Mouse (Mus musculus) spleen, postnatal 10 days (tissue): ENCODE data around the gene Igsf6.

ENCODE experiments used
- DNase-seq, 2 experiments: peaks; one replicate each; pipeline ENCODE4 v3.0.0; 2021 to 2022; ENCODE audit warnings: low spot score in 2 of 2

The Igsf6 gene

GRCm38 (mm10) chr7:121074281-121074680 is at the start of gene Igsf6:
Igsf6 (minus strand) TSS chr7:121074572.
- DNase-seq, result no peak

GRCm38 (mm10) chr7:121120143-121120818 is 45.9 kb upstream of the Igsf6 start:
- DNase-seq, result peak; percentile 74 to 85

DNA sequence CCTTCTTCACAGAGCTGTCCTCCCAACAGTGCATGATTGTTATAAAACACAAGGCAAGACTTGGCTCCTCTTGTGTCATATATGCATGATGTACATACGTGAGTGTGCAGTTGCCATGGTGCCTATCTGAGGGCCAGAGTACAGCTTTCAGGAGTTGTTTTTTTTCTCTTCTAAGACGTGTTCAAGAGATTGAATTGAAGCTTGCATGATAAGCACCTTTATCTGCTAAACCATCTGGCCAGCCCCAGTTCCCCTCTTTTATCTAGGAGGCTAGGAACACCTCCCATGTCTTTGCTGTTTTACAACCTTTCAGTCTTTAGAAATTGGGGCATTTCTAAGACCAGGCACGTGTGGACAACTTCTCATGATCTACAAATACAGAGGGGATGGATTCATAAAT is 37.4 kb upstream of the Igsf6 start:
- no peak for DNase-seq

- DNase-seq, result no peak
Measured at GRCm38 (mm10) chr7:121111321-121111720, 36.9 kb upstream of the Igsf6 start.

DNA sequence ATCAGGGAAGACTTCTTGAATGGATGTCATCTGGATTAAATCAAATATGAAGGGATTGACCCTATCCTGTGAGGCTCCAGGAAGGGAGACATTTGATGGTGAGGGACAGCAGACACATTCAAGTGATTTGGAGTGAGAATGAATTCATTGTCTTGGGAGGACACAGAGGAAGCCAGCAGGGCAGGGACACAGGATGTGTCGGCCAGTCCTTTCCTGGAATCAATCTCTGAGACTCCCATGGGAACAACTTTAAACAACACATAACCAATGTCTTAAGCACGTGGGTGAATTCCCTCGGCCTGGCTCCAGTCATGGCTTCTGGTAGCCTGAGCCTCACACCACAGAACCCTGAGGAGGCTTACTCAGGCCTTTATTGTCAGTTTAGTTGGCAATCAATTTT is 33.5 kb upstream of the Igsf6 start:
- DNase-seq, result no peak

DNA sequence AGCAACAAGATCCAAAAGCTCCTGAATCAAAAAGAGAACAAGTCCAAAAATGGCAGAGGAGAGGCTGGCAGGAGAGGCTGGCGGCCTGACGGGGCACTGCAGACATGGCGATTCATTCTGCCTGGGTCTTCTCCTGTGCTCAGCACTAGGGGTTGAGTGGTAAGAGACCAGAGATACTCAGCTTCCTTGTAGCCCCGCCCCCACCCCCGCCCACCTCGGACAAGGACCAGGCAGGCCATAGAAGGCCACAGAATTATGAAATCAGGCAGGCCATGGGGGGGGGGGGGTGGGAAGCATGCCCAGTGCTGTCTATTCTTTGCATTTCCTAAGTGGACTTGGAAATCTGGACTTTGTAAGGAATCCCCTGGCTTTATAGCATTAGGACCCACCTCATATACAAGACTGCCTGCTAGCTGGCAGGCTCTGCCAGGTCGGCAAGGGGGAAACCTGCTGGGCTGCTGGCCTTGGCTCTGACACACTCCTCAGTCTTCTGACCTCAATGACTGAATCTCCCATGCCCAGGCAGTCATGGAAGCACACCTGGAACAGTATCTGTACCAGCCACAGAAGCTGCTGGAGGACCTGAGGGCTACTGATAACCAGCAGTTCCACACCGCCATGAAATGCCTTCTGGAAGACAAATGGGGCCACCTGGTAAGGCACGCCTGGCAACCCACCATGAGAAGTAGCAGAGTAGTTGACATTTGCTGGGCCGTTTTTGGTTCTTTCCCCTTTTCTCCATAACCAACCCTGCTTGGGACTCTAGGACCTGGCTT is 24.4 kb upstream of the Igsf6 start:
- no peak for DNase-seq

DNA sequence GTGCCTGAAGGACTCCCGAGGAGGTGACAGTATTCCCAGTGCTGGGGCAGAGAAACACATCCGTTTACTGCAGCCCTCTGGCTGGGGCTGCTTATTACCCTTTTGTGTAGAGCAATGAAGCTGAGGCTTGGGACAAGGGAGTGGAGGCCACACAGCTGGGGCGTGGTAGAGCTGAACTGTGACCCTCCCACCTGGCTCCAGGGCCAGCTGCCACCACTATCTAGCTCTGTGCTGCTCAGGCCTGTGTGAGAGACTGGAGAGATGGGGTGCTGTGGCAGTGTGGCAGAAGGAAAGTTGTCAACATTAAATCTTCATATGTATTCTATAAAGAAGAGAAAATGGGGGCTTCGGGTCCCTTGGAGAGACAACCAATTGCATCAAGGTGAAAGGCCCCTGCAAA is 18.7 kb upstream of the Igsf6 start:
- no peak for DNase-seq

- DNase-seq, result no peak
Measured at GRCm38 (mm10) chr7:121090748-121091147, 16.4 kb upstream of the Igsf6 start.

GRCm38 (mm10) chr7:121088745-121089144 is 14.4 kb upstream of the Igsf6 start:
- peak in 1 of 2 experiments; percentile 34 for DNase-seq

DNA sequence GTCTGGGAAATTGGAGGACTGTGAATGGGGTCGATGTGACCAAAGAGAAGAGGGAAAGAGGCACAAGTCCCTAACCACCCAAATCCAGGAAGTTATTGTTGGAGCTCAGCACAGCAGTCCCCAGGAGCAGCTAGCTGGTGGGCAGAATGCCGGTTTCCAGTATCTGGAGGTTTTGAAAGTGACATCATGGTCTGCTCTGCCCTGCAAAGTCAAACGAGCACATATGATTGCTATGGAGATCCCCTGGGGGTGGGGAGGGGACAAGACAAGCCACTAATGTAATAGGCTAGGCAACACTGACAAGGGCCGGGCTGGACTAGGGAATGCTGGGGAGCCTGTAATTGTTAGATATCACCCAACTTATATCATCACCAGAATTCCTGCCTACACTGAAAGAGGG is 11.1 kb upstream of the Igsf6 start:
- no peak for DNase-seq

GRCm38 (mm10) chr7:121084840-121085453 is 10.6 kb upstream of the Igsf6 start:
- DNase-seq, result no peak

DNA sequence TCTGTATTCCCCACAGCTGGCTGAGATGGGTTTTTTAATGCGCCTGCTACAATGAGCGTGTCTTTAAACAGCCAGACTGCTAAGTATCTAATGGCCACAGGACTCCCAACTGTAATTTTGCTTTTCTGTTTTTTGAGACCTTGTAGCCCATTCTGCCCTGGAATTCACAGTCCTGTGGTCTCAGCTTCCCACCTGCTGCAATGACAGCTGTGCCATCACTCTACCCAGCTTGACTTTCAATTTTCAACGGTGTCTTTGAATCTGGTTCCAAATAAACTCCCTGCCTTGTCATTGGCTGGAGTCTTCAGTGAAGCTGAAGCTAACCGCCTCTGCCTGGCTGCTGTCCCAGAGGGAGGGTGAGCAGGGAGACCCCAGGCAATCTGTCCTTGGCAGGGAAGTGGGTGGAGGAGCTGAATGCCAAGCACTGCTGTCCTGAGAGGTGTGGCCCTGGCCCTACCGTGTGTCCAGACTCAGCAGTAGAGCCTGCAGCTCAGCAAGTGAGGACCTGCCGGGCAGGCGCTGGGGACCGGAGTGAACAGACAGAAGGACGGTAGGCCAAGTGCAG is 8.7 kb upstream of the Igsf6 start:
- no peak for DNase-seq

DNA sequence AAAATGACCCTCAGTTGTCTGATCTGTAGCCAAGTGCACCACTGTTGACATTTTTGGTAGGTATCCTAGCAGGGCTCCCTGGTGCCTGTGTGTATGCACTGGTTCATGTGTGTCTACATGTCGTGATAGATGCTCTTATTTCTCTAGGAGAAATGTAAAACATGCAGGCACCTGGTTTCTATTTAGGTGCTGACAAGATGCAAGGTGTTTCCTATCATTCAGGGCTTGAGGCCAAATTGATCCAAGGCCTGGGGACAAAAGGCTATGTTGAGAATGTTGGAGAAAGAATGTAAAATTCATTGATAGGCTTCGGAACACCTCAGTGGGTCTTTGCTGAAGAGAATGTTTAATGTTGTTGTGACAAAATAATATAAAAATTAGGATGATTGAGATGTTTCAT is 7.4 kb upstream of the Igsf6 start:
- DNase-seq, result no peak

DNA sequence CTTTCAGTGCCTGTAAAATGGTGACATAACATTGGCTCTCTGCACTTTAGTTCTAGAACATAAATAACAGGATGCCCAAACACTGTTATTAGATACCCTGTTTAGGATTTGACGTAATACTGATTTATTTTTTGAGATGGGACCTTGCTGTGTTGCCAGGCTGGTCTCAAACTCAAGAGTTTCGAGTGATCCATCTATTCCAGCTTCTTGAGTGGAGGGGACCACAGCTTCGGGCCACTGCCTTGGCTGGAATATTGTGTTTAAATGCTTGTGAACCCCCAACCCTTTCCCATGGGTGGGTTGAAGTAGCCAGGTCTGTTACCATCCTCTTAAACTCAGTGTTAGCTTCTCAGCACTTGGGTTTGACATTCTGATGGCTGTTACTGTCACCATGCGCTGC is 7.0 kb upstream of the Igsf6 start, which contains the start of gene Otoa:
TSS of gene Otoa (plus strand) at position 301 of the 400 bp plus-strand sequence.
- DNase-seq, result no peak

- peak in 1 of 2 experiments; percentile 54 for DNase-seq
Measured at GRCm38 (mm10) chr7:121077829-121078228, 3.5 kb upstream of the Igsf6 start.

DNA sequence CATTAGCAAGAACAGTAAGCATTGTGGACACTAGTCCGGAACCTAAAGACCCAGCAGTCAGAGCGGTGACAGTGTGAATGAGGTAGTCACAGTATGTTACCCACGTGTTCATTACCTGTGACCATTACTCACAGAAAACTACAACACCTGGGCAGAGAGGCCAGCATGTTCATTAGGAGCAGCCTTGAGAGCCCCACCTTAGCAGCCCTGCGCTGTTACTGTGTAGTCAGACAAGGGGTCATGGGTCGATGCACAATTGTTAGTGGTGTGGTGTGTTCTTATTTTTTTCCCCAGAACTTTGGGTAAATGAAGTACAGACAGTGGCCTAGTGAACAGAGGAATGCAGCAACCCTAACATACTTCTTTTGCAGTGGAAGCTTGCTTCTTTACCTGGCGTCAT is 2.9 kb upstream of the Igsf6 start:
- DNase-seq, result no peak

GRCm38 (mm10) chr7:121075416-121075815 is 1.0 kb upstream of the Igsf6 start:
- DNase-seq, result no peak

GRCm38 (mm10) chr7:121074801-121075400 is 529 bp upstream of the Igsf6 start:
- no peak for DNase-seq

GRCm38 (mm10) chr7:121072506-121072905 is 1.9 kb downstream of the Igsf6 start:
- no peak for DNase-seq

DNA sequence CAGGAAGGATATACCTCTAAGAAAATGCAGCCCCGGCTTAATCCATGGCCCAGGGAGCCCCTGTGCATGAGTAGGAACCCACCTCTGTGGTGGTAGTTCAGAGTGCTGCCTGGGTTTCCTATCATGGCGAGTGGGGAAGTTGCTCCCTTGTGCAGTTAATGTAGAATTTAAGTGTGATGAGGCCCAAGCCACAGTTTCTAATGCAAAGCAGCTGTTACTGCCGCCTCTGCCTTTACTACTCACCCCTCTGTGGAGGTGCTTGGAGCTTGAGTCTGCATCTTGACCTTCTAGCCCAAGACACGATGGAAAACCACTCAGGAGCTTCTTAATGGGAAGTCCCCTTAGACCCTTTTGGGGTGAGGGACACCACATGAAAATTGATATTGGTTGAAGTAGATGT is 3.1 kb downstream of the Igsf6 start:
- no peak for DNase-seq

DNA sequence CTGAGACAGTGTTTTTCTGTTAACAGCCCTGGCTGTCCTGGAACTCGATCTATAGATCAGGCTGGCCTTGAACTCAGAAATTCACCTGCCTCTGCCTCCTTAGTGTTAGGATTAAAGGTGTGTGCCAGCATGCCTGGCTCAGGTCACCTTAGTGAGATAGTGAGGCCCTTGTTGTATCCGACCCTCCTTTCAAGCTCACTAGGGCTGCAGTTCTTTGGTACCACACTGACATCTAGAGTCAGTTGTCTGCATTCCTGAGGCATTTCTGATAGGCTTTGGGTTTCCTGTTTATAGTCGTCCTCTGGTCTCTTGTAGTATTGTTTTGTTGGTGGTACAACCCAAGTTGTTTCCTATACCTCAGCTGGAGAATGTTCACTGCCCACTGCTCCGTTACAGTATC is 10.1 kb downstream of the Igsf6 start:
- DNase-seq, result no peak
